Mouse (Mus musculus): ENCODE results near the gene Map1lc3b. TPM values are rescaled to one million over a fixed set of nuclear protein-coding genes. Genes with fewer than 3 reads are reported as not detected.

The Map1lc3b gene
- total RNA-seq, 4 experiments from 2014 or later: 159 to 187 (median 173) TPM

- DNase-seq (ENCODE audit: low spot score in 2 of 2): no peak
Measured at GRCm38 (mm10) chr8:121603801-121604200, 13.6 kb downstream of the Map1lc3b start.

GRCm38 (mm10) chr8:121607661-121608060, 17.5 kb downstream of the Map1lc3b start:
- no peak for DNase-seq (ENCODE audit: low spot score in 2 of 2)

- DNase-seq (ENCODE audit: low spot score in 2 of 2): no peak
Measured at GRCm38 (mm10) chr8:121609251-121609650, 19.1 kb downstream of the Map1lc3b start.

- DNase-seq (ENCODE audit: low spot score in 2 of 2): no peak
Measured at GRCm38 (mm10) chr8:121609916-121610315, 19.8 kb downstream of the Map1lc3b start.

- no peak for DNase-seq (ENCODE audit: low spot score in 2 of 2)
Measured at GRCm38 (mm10) chr8:121613419-121613818, 23.3 kb downstream of the Map1lc3b start.

- no peak for DNase-seq (ENCODE audit: low spot score in 2 of 2)
Measured at GRCm38 (mm10) chr8:121619401-121619995, 29.3 kb downstream of the Map1lc3b start.

GRCm38 (mm10) chr8:121620801-121621516, 30.8 kb downstream of the Map1lc3b start:
- no peak for DNase-seq (ENCODE audit: low spot score in 2 of 2)

- DNase-seq (ENCODE audit: low spot score in 2 of 2): no peak
Measured at GRCm38 (mm10) chr8:121621879-121622278, 31.7 kb downstream of the Map1lc3b start.

GRCm38 (mm10) chr8:121623043-121623442, 32.9 kb downstream of the Map1lc3b start:
- DNase-seq (ENCODE audit: low spot score in 2 of 2): no peak

GRCm38 (mm10) chr8:121628681-121629080, 38.5 kb downstream of the Map1lc3b start:
- DNase-seq (ENCODE audit: low spot score in 2 of 2): no peak

GRCm38 (mm10) chr8:121631645-121632071, 41.5 kb downstream of the Map1lc3b start:
- DNase-seq (ENCODE audit: low spot score in 2 of 2): no peak

- no peak for DNase-seq (ENCODE audit: low spot score in 2 of 2)
Measured at GRCm38 (mm10) chr8:121632401-121632800, 42.2 kb downstream of the Map1lc3b start.

- DNase-seq (ENCODE audit: low spot score in 2 of 2): no peak
Measured at GRCm38 (mm10) chr8:121635534-121635933, 45.4 kb downstream of the Map1lc3b start.

- DNase-seq (ENCODE audit: low spot score in 2 of 2): no peak
Measured at GRCm38 (mm10) chr8:121636180-121636579, 46.0 kb downstream of the Map1lc3b start.

GRCm38 (mm10) chr8:121642804-121643203, 52.6 kb downstream of the Map1lc3b start:
- no peak for DNase-seq (ENCODE audit: low spot score in 2 of 2)

GRCm38 (mm10) chr8:121643384-121643783, 53.2 kb downstream of the Map1lc3b start:
- no peak for DNase-seq (ENCODE audit: low spot score in 2 of 2)

- DNase-seq (ENCODE audit: low spot score in 2 of 2): no peak
Measured at GRCm38 (mm10) chr8:121647511-121648215, 57.5 kb downstream of the Map1lc3b start.

Other genes with a start within 250 kb of the Map1lc3b start
- gene 1700018B08Rik, start 46.0 kb upstream of the Map1lc3b start, total RNA-seq (2022): not detected
- 100 to 1,000 TPM in 3 of 4 experiments, 10 to 100 TPM in 1; 94.5 to 107 (median 104) TPM for gene Fbxo31, start 11.6 kb upstream of the Map1lc3b start, total RNA-seq (2022)
- gene Zcchc14, start 62.5 kb downstream of the Map1lc3b start, total RNA-seq (2022): 10 to 100 TPM; 68.6 to 73.0 (median 70.5) TPM
- gene Jph3, start 139.3 kb downstream of the Map1lc3b start, total RNA-seq (2022): 100 to 1,000 TPM; 260 to 302 (median 279) TPM
- 10 to 100 TPM; 28.9 to 35.0 (median 32.2) TPM for gene Klhdc4, start 239.2 kb downstream of the Map1lc3b start, total RNA-seq (2022)